Mouse (Mus musculus) thymus, adult 2 months (tissue): Measurements from ENCODE around the gene Cox16.

Experiments
- CTCF ChIP-seq: fragments of 200-500 bp; IDR thresholded peaks from 2 replicates; pipeline ENCODE4 v1.5.1; 2012; ENCODE audit warnings: mild to moderate bottlenecking, control low read depth, low read length, moderate library complexity, borderline replicate concordance; ENCODE audit not compliant: control insufficient read depth, poor library complexity, insufficient read depth; ENCODE audit errors: extremely low read depth
- POLR2A ChIP-seq: fragments of 200-500 bp; IDR thresholded peaks from 2 replicates; pipeline ENCODE4 v1.6.1; 2012; ENCODE audit warnings: mild to moderate bottlenecking, low read length, control low read depth, moderate library complexity; ENCODE audit not compliant: control insufficient read depth, poor library complexity, insufficient read depth; ENCODE audit errors: extremely low read depth

- TF ChIP-seq CTCF (no peak), POLR2A (no peak)
These were observed 71.7 kb downstream of the Cox16 start for GRCm38 (mm10) chr12:81413211-81413610.
